ENCODE assay signal across 14 mouse cellular contexts in the genomic region with DNA sequence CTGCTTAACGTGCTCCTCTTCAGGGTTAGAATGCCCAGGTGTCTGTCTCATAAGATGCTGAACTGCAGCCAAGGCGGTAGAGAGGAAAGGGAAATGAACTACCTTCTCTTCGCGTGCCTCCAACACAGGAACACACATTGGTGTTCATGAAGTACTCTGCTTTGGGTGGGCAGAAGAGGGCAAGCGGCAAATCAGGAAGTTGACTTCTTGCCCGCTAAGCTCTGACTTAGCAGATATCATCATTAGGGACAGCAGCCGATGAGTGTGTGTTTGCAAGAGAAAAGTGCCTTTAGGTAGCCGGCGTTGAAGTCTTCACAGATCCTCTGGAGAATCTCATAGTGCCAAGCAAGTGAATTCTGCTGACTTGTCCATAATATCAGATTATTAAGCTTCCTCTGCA.
DNase-seq lines count a peak whose midpoint lies in the region; ATAC-seq and TF ChIP-seq lines count a peak whose summit lies in the region.
"Had no signal": no experiment of that assay in that cellular context is flagged by ENCODE, and none has a peak within 500 bp of the region (broad histone marks: within the 10 kb centered on the region; RNA-seq: fewer than 3 reads in every experiment).

No protein-coding gene starts in this region.

- no peak overlapping the region for H3K27ac ChIP-seq in MEL (ENCODE audit: control insufficient read depth, low read depth, low read length)
- H3K27ac ChIP-seq: embryonic facial prominence, embryonic 10.5 days; embryonic facial prominence, embryonic 12.5 days; forebrain, embryonic 13.5 days; forebrain, embryonic 15.5 days had no signal

- peak; percentile 55 to 72; a peak in 3 of 4 replicates for ATAC-seq in hematopoietic stem cell, adult 5-6 weeks (replicated peaks in 1 of 2; ENCODE audit: insufficient read depth in 1 of 2, low FRiP score in 2 of 2, low TSS enrichment in 1 of 2, low read depth in 1 of 2, poor library complexity in 2 of 2, severe bottlenecking in 2 of 2)
- ATAC-seq in megakaryocyte-erythroid progenitor cell, adult 5-6 weeks (replicated peaks; ENCODE audit: low FRiP score, low TSS enrichment, poor library complexity, severe bottlenecking) = peak; percentile 19; the same call in 1 of the 2 replicates
- ATAC-seq: CD4-positive, CD25-positive, alpha-beta regulatory T cell, adult 4 months; forebrain, embryonic 13.5 days; forebrain, embryonic 15.5 days; forebrain, postnatal 0 days had no signal

- H3K9me3 ChIP-seq in MEL (replicated peaks; ENCODE audit: insufficient read depth, low read length) = no peaks in the 10 kb centered on the region
- H3K9me3 ChIP-seq: embryonic facial prominence, embryonic 10.5 days; embryonic facial prominence, embryonic 12.5 days; forebrain, embryonic 13.5 days; forebrain, embryonic 15.5 days; G1E had no signal

- H3K9ac ChIP-seq in MEL (ENCODE audit: control insufficient read depth, low read depth, low read length, poor library complexity, severe bottlenecking) = no peak overlapping the region
- H3K9ac ChIP-seq: embryonic facial prominence, embryonic 12.5 days; forebrain, embryonic 13.5 days; forebrain, embryonic 15.5 days; forebrain, postnatal 0 days had no signal

- H3K4me1 ChIP-seq in MEL (ENCODE audit: control insufficient read depth in 1 of 2, insufficient read depth in 2 of 2, low read length in 2 of 2) = peaks cover 2 to 11% of the 10 kb centered on the region in 2 experiments; a peak in 3 of 4 replicates
- H3K4me1 ChIP-seq: forebrain, embryonic 13.5 days; forebrain, embryonic 15.5 days had no signal

- H3K27me3 ChIP-seq in MEL (ENCODE audit: control insufficient read depth in 1 of 2, insufficient read depth in 2 of 2, low read length in 2 of 2) = peaks cover 4 to 6% of the 10 kb centered on the region in 2 experiments
- H3K27me3 ChIP-seq: embryonic facial prominence, embryonic 12.5 days; forebrain, embryonic 13.5 days; forebrain, embryonic 15.5 days had no signal

- no peak for TF ChIP-seq EP300 in MEL (IDR thresholded peaks at IDR 0.05; ENCODE audit: low read depth in 1 of 2, low read length in 2 of 2)

- peak; percentile 57 for DNase-seq in MEL (ENCODE audit: low read depth, low spot score)
- DNase-seq in layer of hippocampus, postnatal 10 days (ENCODE audit: low spot score in 2 of 2) = no peak
- no peak for DNase-seq in layer of hippocampus, postnatal 14 days (ENCODE audit: low spot score in 2 of 2)
- DNase-seq: adrenal gland, postnatal 25 days; B cell, adult 2 months; forebrain, postnatal 0 days had no signal

- no peaks in the 10 kb centered on the region for H3K36me3 ChIP-seq in MEL (ENCODE audit: control insufficient read depth in 1 of 2, insufficient read depth in 2 of 2, low read length in 2 of 2)
- H3K36me3 ChIP-seq: embryonic facial prominence, embryonic 10.5 days; embryonic facial prominence, embryonic 12.5 days; forebrain, embryonic 15.5 days; G1E had no signal

- no peak for TF ChIP-seq POLR2A in MEL (IDR thresholded peaks at IDR 0.05; ENCODE audit: control insufficient read depth in 1 of 2, insufficient read depth in 1 of 2, low read depth in 1 of 2, low read length in 2 of 2, poor library complexity in 1 of 2)

- no peak for TF ChIP-seq RAD21 in MEL (IDR thresholded peaks at IDR 0.05; ENCODE audit: low read depth, low read length)

- TF ChIP-seq CTCF in MEL (IDR thresholded peaks at IDR 0.05 in 2 of 3, conservative IDR thresholded peaks at IDR 0.05 in 1 of 3; ENCODE audit: control insufficient read depth in 1 of 3, insufficient read depth in 1 of 3, low read depth in 2 of 3, low read length in 3 of 3, poor library complexity in 1 of 3, severe bottlenecking in 1 of 3) = no peak

- no peak overlapping the region for H3K4me3 ChIP-seq in MEL (ENCODE audit: control insufficient read depth in 1 of 2, insufficient read depth in 1 of 2, low read depth in 2 of 2, low read length in 2 of 2)
- H3K4me3 ChIP-seq: embryonic facial prominence, embryonic 10.5 days; embryonic facial prominence, embryonic 12.5 days; forebrain, embryonic 13.5 days; forebrain, embryonic 15.5 days had no signal

- H3K79me2 ChIP-seq in MEL (ENCODE audit: control insufficient read depth, insufficient read depth, low read length, poor library complexity) = no peaks in the 10 kb centered on the region

TF ChIP-seq in MEL, 35 proteins besides CTCF, POLR2A, EP300 and RAD21:
- TF ChIP-seq UBTF (IDR thresholded peaks at IDR 0.05; ENCODE audit: borderline replicate concordance, insufficient read depth, low read depth, low read length) (no peak), SIN3A (IDR thresholded peaks at IDR 0.05; ENCODE audit: low read length) (no peak), MAFK (IDR thresholded peaks at IDR 0.05; ENCODE audit: borderline replicate concordance, low read depth, low read length) (no peak), CHD2 (IDR thresholded peaks at IDR 0.05; ENCODE audit: low read length) (no peak), MYB (IDR thresholded peaks at IDR 0.05; ENCODE audit: low read depth, low read length) (no peak), MEF2A (IDR thresholded peaks at IDR 0.05; ENCODE audit: extremely low read depth, insufficient replicate concordance, low read depth, low read length, poor library complexity, severe bottlenecking) (no peak), USF1 (IDR thresholded peaks at IDR 0.05; ENCODE audit: low read depth, low read length) (no peak), ZNF384 (IDR thresholded peaks at IDR 0.05; ENCODE audit: low read depth, low read length) (no peak)
